Mouse (Mus musculus): ENCODE results near the gene Fam193a.

GRCm38 (mm10) chr5:34523958-34524485, 154.3 kb downstream of the Fam193a start:
- TF ChIP-seq GATA1 (IDR thresholded peaks at IDR 0.05; ENCODE audit: low read length): no peak
- no peak for TF ChIP-seq TAL1 (IDR thresholded peaks at IDR 0.05; ENCODE audit: low read length)

Data from erythroblast, embryonic 14.5 days (primary cell).